Mouse (Mus musculus) frontal cortex, postnatal 14 days (tissue): ENCODE measurements around the gene Bcl7c.
"Not testable (repeated sequence)": the region's sequence is repeated elsewhere in the genome, so short reads cannot be mapped to it uniquely, and the experiment has no call there.

Source experiments
- DNase-seq, 2 experiments: peaks; one replicate each; pipeline ENCODE4 v3.0.0; 2022; ENCODE audit warnings: low spot score in 2 of 2

Bcl7c gene

GRCm38 (mm10) chr7:127647576-127647975 is 61.2 kb downstream of the Bcl7c start:
- not testable (repeated sequence) for DNase-seq

GRCm38 (mm10) chr7:127646363-127646762 is 62.4 kb downstream of the Bcl7c start:
- DNase-seq: no peak

GRCm38 (mm10) chr7:127642254-127642653 is 66.5 kb downstream of the Bcl7c start:
- no peak for DNase-seq

GRCm38 (mm10) chr7:127641260-127641659 is 67.5 kb downstream of the Bcl7c start:
- DNase-seq: no peak

GRCm38 (mm10) chr7:127636963-127637362 is 71.8 kb downstream of the Bcl7c start:
- peak; percentile 50 to 68 for DNase-seq

- no peak for DNase-seq
Measured at GRCm38 (mm10) chr7:127631416-127631815, 77.3 kb downstream of the Bcl7c start.

- no peak for DNase-seq
Measured at GRCm38 (mm10) chr7:127628646-127629045, 80.1 kb downstream of the Bcl7c start.

GRCm38 (mm10) chr7:127626471-127626870 is 82.3 kb downstream of the Bcl7c start:
- no peak for DNase-seq

GRCm38 (mm10) chr7:127626039-127626438 is 82.7 kb downstream of the Bcl7c start:
- DNase-seq: no peak

- DNase-seq: not testable (repeated sequence)
Measured at GRCm38 (mm10) chr7:127618402-127618801, 90.3 kb downstream of the Bcl7c start.

GRCm38 (mm10) chr7:127617962-127618361 is 90.8 kb downstream of the Bcl7c start:
- DNase-seq: no peak

- DNase-seq: no peak
Measured at GRCm38 (mm10) chr7:127616881-127617280, 91.9 kb downstream of the Bcl7c start.

- DNase-seq: no peak
Measured at GRCm38 (mm10) chr7:127616336-127616735, 92.4 kb downstream of the Bcl7c start.

- peak; percentile 75 to 79 for DNase-seq
Measured at GRCm38 (mm10) chr7:127614891-127615843, 93.6 kb downstream of the Bcl7c start, which contains the start of gene Zfp629. TSS of gene Zfp629 (minus strand) at chr7:127615797.

- DNase-seq: no peak
Measured at GRCm38 (mm10) chr7:127614511-127614890, 94.2 kb downstream of the Bcl7c start.

- no peak for DNase-seq
Measured at GRCm38 (mm10) chr7:127614091-127614490, 94.6 kb downstream of the Bcl7c start.

GRCm38 (mm10) chr7:127613501-127613900 is 95.2 kb downstream of the Bcl7c start:
- no peak for DNase-seq

GRCm38 (mm10) chr7:127611561-127611960 is 97.2 kb downstream of the Bcl7c start:
- DNase-seq: no peak
